Mouse (Mus musculus): ENCODE data around the gene Mefv.
"Not testable (repeated sequence)": the region's sequence is repeated elsewhere in the genome, so short reads cannot be mapped to it uniquely, and the experiment has no call there.

Gene Mefv

GRCm38 (mm10) chr16:3717980-3718379 is at the start of gene Mefv:
Gene Mefv (minus strand): TSS chr16:3718097.
- no peak for DNase-seq (ENCODE audit: low spot score)

GRCm38 (mm10) chr16:3748976-3749375 is 31.1 kb upstream of the Mefv start:
- no peak for DNase-seq (ENCODE audit: low spot score)

- no peak for DNase-seq (ENCODE audit: low spot score)
Observed at GRCm38 (mm10) chr16:3745656-3746055, 27.8 kb upstream of the Mefv start.

GRCm38 (mm10) chr16:3744186-3744700 is 26.3 kb upstream of the Mefv start:
- no peak for DNase-seq (ENCODE audit: low spot score)

GRCm38 (mm10) chr16:3743503-3744185 is 25.7 kb upstream of the Mefv start, which contains the start of gene Zfp263:
Gene Zfp263 (plus strand): TSS chr16:3744093.
- DNase-seq (ENCODE audit: low spot score) = peak; percentile 93

GRCm38 (mm10) chr16:3742466-3742865 is 24.6 kb upstream of the Mefv start:
- DNase-seq (ENCODE audit: low spot score) = no peak

GRCm38 (mm10) chr16:3733198-3733732 is 15.4 kb upstream of the Mefv start:
- DNase-seq (ENCODE audit: low spot score) = no peak

GRCm38 (mm10) chr16:3732612-3733011 is 14.7 kb upstream of the Mefv start:
- no peak for DNase-seq (ENCODE audit: low spot score)

GRCm38 (mm10) chr16:3727980-3728720 is 10.3 kb upstream of the Mefv start:
- no peak for DNase-seq (ENCODE audit: low spot score)

GRCm38 (mm10) chr16:3723231-3723630 is 5.3 kb upstream of the Mefv start:
- no peak for DNase-seq (ENCODE audit: low spot score)

- DNase-seq (ENCODE audit: low spot score) = no peak
Observed at GRCm38 (mm10) chr16:3714731-3715130, 3.2 kb downstream of the Mefv start.

- DNase-seq (ENCODE audit: low spot score) = no peak
Observed at GRCm38 (mm10) chr16:3706680-3707079, 11.2 kb downstream of the Mefv start.

- DNase-seq (ENCODE audit: low spot score) = no peak
Observed at GRCm38 (mm10) chr16:3700893-3701292, 17.0 kb downstream of the Mefv start.

GRCm38 (mm10) chr16:3699281-3699680 is 18.6 kb downstream of the Mefv start:
- DNase-seq (ENCODE audit: low spot score) = no peak

GRCm38 (mm10) chr16:3689608-3690007 is 28.3 kb downstream of the Mefv start:
- not testable (repeated sequence) for DNase-seq (ENCODE audit: low spot score)
